Mouse (Mus musculus) thymus, adult 2 months (tissue): ENCODE results near the gene Pip5k1b.

Experiments
- CTCF ChIP-seq: fragments of 200-500 bp; IDR thresholded peaks from 2 replicates; pipeline ENCODE4 v1.5.1; 2012; ENCODE audit warnings: mild to moderate bottlenecking, control low read depth, low read length, moderate library complexity, borderline replicate concordance; ENCODE audit not compliant: control insufficient read depth, poor library complexity, insufficient read depth; ENCODE audit errors: extremely low read depth
- POLR2A ChIP-seq: fragments of 200-500 bp; IDR thresholded peaks from 2 replicates; pipeline ENCODE4 v1.6.1; 2012; ENCODE audit warnings: mild to moderate bottlenecking, low read length, control low read depth, moderate library complexity; ENCODE audit not compliant: control insufficient read depth, poor library complexity, insufficient read depth; ENCODE audit errors: extremely low read depth

DNA sequence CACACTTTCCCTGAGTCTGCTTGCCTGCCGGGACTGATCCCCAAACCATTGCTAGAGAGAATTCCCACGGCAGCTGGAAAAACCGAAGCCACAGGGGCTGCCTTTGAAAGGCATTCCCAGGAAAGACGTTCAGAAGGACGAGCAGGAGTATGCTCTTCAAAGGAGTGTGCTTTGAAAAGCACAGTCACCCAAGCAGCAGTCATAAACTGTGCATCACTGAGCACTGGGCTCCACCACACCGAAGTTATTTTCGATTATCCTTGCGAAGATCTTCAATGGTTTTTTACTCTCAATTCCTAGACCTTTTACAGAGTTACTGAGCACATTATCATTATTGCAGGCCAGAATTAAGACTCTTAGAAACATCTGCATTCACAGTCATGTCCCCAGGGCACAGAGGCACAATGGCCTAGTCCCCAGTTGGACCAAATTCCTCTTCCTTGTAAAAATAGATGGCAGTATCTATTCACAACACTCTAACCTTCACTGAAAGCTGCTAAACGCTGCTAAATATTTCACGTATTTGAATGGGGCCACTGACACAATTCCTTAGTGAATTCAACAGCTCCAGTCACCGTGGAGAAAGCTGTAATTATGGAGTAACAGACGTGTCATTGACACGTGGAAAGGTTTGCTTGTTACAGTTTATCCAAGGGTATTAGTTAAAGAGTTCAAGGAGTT is 47.4 kb downstream of the Pip5k1b start:
- TF ChIP-seq POLR2A, result no peak
- TF ChIP-seq CTCF, result no peak
